Comparison of ENCODE assay signal across 16 mouse cellular contexts in the genomic region with DNA sequence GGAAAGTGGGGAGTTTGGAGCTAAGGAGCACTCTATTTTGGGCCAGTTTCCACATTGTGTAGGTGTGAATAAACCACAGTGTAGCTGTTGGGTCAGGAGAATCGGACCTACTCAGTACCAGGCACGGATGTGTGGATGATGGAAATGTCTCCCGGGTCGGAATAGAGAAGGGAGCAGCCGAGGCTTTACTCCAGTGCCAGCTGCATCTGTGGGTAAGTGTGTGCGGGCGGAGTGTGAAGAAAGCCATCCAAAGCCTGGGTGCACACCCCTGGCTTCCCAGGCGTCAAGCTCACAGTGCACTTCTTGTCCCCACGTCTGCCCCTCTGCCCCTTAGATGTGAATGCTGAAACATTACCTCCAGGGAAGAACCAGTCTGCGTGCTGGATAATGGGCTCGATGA.
"Had no signal": no experiment of that assay in that cellular context is flagged by ENCODE, and none has a peak within 500 bp of the region (broad histone marks: within the 10 kb centered on the region; RNA-seq: fewer than 3 reads in every experiment).

No protein-coding gene starts in this region.

- ATAC-seq: liver, embryonic 12.5 days; liver, postnatal 0 days; lung, postnatal 0 days; midbrain, embryonic 13.5 days; midbrain, embryonic 15.5 days; midbrain, embryonic 16.5 days had no signal

- DNase-seq: liver; liver, embryonic 13.5 days; liver, postnatal 0 days; lung, adult 18-20 months; lung, adult 2 months; lung, embryonic 14.5 days; lung, postnatal 10 days; lung, postnatal 14 days; lung, postnatal 36 days; lung, postnatal 4 days; midbrain, embryonic 14.5 days had no signal
